Mouse (Mus musculus): ENCODE data around the gene Fuca1.
A peak's percentile ranks its signal among the peaks of the same experiment; 100 is the strongest.
"Not testable (repeated sequence)": the region's sequence is repeated elsewhere in the genome, so short reads cannot be mapped to it uniquely, and the experiment has no call there.

Gene Fuca1

DNA sequence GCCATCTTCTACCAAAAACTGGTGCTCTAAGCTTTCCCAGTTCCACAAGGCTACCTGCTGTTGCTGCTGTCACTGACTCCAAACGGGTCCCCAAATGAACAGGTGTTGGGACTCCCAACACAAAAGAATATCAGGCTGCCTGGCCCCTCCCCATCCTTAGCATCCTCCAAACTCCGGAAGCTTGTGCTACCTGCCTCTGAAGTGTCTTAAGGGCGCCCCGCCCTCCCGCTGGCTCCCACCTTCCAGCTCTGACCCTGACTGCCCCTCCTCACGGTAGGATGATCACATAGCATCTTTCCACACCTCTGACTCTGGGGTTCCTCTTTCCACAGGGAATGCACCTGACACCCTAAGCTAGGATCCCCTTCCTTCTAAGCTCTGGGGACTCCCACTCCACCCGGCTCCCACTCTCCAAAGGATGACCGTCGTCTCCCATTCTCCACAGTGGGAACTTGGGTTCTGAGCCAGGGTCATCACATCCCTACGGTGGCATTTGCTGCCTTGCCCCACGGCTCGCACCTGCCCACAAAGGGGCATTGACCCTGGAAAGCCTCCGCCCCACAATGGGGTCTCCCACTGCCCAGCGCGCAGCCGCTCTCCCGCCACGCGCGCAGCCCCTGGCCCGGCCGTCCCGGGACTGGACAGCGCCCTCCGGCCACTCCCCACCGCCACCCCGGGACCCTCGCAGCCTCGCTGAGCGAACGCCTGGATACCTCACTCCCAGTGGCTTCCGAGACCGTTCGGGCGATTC is 51.4 kb downstream of the Fuca1 start:
- no peak for ATAC-seq (ENCODE audit: insufficient number of reproducible peaks, low FRiP score, low TSS enrichment)

DNA sequence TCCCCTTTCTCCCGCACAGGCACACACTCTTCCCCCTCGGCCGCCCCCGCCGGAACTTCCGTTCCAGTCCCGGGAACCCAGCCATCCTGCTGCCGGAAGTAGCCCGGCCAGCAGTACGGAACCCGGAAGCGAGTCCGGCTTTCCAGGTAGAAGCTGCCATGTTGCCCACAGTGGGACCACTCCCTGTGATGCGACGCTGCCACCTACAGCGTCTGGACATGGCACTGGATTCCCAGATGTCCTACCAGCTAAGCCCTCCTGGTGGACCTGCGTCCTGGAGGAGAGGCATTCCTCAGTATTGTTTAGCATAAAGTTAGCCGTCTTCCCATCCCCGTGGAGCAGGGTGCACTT is 52.0 kb downstream of the Fuca1 start, which contains the start of gene Lypla2:
Gene Lypla2, minus strand, starts transcription at position 71 of the 351 bp plus-strand sequence.
- ATAC-seq (ENCODE audit: insufficient number of reproducible peaks, low FRiP score, low TSS enrichment) = peak; percentile 73

DNA sequence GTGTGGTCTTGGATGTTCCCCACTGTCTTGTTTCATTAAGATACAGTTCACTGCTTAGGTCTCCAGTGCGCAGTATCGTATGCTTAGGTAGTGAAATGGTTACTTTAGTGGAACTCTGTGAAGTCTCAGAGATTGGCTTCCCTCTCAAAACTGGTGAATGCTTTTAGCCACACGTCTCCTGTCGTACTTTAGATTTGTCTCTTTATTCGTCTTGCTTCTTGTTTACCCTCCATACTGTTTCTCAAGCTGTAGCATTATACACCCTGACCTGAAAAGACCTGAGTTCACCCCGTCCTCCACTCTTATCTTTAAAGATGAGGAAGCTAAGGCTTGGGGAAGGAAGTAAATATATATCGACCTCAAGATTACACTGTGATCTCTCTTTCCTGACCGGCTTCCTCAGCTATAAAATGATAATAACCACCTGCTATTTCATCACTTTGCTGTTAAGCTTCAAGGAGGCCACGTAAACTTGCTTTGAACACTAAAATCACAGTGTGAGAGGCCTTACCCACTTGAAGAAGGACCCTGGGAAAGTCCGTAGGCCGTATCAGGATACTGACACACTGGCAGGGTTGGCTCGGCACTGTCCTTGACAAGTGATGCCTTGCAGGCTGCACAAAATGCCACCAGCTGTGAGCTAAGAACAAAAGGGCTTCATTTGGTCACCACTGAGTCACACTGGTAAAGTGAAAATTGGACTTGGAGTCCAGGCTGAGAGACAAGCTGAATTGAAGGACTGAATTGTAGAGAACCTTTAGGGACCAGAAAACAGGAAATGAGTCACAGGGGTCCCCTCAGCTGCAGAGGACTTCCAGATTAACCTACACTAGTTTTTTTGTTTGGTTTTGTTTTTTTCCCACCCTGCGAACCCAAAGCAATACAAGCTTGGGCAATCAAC is 52.6 kb downstream of the Fuca1 start:
- ATAC-seq (ENCODE audit: insufficient number of reproducible peaks, low FRiP score, low TSS enrichment) = no peak

DNA sequence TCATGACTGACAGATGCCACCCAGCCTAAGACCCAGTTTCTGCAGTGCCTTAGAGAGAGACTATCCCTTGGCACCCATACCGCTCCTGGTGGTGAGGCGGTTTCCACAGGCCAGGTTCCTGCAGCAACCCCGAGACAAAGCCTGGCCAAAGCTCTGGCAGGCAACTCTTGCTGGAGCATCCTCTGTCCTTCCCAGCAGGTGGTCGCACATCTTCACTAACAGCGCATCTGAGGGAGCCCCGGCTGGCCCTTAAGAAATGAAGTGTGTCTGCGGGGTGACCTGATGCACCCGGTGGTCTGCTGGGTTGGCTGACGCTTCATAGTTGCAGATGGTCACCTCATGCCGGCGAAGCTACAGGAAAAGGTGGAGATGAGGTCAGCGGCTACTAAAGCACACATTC is 55.6 kb downstream of the Fuca1 start:
- no peak for ATAC-seq (ENCODE audit: insufficient number of reproducible peaks, low FRiP score, low TSS enrichment)

DNA sequence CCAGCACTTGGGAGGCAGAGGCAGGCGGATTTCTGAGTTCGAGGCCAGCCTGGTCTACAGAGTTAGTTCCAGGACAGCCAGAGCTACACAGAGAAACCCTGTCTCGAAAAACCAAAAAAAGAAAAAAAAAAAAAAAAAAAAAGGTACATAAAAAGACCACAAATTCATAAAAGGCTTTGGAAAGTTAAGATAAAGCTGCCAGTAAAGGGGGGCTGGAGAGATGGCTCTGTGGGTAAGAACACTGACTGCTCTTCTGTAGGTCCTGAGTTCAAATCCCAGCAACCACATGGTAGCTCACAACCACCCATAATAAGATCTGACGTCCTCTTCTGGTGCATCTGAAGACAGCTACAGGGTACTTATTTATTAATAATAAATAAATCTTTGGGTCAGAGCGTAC is 59.7 kb downstream of the Fuca1 start:
- ATAC-seq (ENCODE audit: insufficient number of reproducible peaks, low FRiP score, low TSS enrichment) = not testable (repeated sequence)

DNA sequence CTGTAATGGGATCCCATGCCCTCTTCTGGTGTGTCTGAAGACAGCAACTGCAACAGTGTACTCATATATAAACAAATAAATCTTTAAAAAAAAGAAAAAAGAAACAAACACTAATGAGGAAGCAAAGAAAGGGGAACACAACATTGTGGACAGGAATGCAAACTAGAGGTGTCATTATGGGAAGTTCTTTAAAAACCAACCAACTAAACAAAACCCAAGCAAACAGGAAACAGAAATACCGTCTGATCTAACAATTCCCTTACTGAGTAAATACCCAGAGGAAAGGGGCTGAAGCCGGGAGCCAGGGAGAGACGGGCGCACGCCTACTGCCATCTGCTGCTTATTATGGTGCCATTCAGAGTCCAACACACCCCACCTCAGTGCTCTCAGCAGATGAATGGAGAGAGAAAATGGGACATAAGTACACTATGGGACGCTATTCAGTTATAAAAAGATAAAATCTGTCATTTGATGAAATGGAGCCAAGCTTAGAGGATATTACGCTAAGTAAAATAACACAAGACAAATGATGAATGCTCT is 61.1 kb downstream of the Fuca1 start:
- no peak for ATAC-seq (ENCODE audit: insufficient number of reproducible peaks, low FRiP score, low TSS enrichment)

DNA sequence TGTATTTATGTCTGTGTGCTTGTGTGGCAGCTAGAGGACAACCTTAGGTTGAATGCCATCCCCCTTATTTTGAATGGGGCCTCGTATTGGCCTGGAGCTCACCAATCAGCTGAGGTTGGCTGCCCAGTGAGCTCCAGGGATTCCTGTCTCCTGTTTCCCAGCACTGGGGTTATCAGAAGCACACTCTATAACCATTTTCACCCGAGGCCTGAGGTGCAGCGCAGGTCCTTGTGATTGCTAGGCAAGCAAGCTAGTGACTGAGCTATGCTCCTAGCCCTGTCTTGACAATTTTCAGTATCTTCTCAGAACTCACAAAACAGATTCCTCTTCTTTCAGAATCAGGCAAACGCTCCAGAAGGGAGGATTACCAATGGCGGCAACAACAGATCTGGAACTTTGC is 64.0 kb downstream of the Fuca1 start:
- ATAC-seq (ENCODE audit: insufficient number of reproducible peaks, low FRiP score, low TSS enrichment) = no peak

DNA sequence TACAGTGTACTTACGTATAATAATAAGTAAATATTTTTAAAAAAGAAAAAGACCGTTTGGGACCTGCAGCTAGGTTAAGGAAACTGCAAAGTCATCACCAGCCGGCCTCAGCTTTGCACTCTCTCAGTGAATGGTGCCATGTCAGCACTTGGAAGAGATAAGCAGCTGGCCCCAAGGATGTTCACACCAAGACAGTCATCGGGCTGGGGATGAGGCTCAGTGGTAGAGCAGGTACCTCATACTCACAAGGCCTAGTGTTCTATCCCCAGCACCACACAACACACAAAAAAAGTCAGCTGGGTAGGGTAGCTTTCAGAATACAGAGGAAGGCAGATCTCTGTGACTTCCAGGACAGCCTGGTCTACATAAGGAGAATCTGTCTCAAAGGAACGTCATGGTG is 64.7 kb downstream of the Fuca1 start:
- ATAC-seq (ENCODE audit: insufficient number of reproducible peaks, low FRiP score, low TSS enrichment) = no peak

DNA sequence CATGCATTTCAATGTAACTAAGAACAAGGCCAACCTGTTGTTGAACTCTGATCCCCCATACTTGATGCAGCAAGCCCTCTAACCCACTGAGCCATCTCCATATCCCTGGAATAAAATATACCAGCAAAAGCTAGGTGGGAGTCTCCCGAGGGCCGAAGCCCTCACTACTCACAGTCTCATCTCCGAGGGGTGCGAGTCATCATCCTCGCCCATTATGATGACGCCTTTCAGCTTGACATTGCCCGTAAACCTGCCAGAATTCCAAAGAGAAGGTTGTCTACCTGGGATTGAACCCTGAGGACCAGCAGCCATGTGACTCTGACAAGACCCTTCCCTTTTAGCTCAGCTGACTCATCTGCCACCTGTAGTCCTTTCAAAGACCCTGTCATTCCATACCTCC is 65.2 kb downstream of the Fuca1 start:
- no peak for ATAC-seq (ENCODE audit: insufficient number of reproducible peaks, low FRiP score, low TSS enrichment)

DNA sequence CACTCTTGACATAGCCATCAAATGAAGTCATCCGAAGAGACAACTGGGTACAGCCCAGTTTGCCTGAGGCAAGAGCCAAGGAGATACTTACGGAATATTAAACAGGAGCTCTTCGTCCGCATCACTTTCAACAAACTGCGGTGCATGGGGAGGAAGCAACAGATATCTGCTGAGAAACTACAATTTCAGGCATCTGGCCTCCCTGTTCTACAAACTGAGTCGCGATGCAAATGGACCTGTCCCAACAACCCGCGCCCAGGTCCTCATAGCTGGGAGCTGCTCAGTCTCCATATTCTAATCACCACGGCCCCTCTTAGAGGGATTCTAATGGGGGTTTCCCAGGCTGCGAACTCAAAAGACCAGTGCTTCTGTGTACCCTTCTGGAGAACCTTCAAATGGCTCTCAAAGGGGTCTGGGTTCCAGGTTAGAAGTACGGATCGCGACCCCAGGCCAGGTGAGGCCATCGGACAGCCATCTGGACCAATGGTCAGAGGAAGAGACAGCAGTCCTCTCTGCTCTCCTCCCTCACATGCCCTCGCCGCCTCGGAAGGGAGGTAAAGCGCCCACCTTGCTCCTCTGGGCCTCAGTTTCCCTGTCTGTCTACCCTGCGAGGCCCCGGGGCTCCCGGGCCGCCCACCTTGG is 65.9 kb downstream of the Fuca1 start:
- ATAC-seq (ENCODE audit: insufficient number of reproducible peaks, low FRiP score, low TSS enrichment) = peak; percentile 55; the same call in 1 of the 2 replicates

DNA sequence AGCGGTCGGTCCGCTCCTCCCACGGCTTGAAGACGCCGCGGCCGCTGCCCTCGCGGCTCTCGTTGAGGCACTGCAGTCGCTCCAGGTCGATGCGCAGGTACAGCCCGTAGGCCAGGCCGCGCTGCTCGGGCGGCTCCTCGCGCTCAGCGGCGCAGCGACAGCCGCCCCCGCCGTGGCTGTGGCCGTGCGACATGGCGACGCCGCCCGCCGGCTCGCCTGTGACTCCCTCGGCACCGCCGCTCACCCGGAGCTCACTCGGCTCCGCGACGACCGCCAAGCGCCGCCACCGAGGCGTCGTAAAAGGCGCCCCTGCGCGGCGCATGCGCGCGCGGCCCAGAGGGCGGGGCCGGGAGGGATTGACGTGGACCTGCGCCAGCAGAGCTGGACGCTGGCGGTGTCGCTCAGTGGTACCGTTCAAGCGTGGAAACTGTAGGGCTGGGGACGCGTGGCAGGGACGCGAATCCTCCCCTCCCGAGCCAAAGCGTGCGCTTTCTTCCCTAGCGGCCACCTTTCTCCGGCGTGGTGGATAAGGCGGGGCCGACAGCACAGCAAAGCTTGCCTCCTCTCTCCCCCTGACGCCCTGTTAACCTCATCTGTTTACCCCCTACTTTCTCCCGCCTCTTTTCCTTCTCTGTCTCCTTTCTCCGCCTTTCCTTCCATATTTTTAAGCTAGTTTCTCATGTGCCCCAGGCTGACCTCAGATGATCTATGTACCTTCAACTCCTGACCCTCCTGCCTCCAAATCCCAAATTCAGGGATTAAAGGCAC is 66.6 kb downstream of the Fuca1 start, which contains the start of gene Pithd1:
Gene Pithd1, minus strand, starts transcription at position 322 of the 768 bp plus-strand sequence.
- peak; percentile 84 for ATAC-seq (ENCODE audit: insufficient number of reproducible peaks, low FRiP score, low TSS enrichment)

DNA sequence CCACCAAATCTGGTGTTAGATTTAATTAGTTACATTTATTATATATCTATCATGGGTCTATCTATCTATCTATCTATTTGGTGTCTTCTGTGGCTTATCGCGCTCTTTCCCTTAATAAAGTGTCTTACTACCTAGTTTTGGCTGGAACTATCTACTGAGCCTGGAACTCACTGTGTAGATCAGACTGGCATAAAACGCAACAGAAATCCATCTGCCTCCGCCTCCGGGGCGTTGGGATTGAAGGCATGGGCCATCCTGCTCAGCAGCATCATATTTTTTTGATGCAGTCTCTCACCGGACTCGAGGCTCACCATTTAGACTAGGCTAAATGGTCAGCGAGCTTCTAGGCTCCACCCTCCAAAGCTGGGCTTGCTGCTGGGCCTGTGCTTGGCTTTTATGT is 67.2 kb downstream of the Fuca1 start:
- no peak for ATAC-seq (ENCODE audit: insufficient number of reproducible peaks, low FRiP score, low TSS enrichment)
